Mouse (Mus musculus) heart, embryonic 11.5 days (tissue): ENCODE results near the gene Akt1. TPM values are rescaled to one million over a fixed set of nuclear protein-coding genes. Genes with fewer than 3 reads are reported as not detected.

Experiments used
- ATAC-seq: fragments of 200-750 bp; cut with Nextera tagmentation; replicated peaks from 2 replicates; pipeline ENCODE4 v1.8.0; 2017; ENCODE audit warnings: moderate library complexity; ENCODE audit not compliant: insufficient number of reproducible peaks, low FRiP score, low TSS enrichment
- H3K27ac ChIP-seq: fragments of 300-500 bp; sonication (generic); 2 replicates; pipeline ENCODE4 v1.5.1; 2014; ENCODE audit warnings: mild to moderate bottlenecking, low read depth, low read length
- H3K27me3 ChIP-seq: fragments of 300-500 bp; sonication (generic); 2 replicates; pipeline ENCODE4 v1.6.1; 2014; ENCODE audit warnings: mild to moderate bottlenecking, low read length, mixed read lengths; ENCODE audit not compliant: control insufficient read depth, insufficient read depth
- H3K36me3 ChIP-seq: fragments of 300-500 bp; sonication (generic); 2 replicates; pipeline ENCODE4 v1.6.1; 2014; ENCODE audit warnings: mild to moderate bottlenecking, low read length, moderate library complexity, mixed read lengths; ENCODE audit not compliant: control insufficient read depth, insufficient read depth
- H3K4me1 ChIP-seq: fragments of 300-500 bp; sonication (generic); 2 replicates; pipeline ENCODE4 v1.6.1; 2014; ENCODE audit warnings: low read length; ENCODE audit not compliant: control insufficient read depth, insufficient read depth
- H3K4me2 ChIP-seq: fragments of 300-500 bp; sonication (generic); 2 replicates; pipeline ENCODE4 v1.6.1; 2014; ENCODE audit warnings: mild to moderate bottlenecking, moderate library complexity
- H3K4me3 ChIP-seq: fragments of 300-500 bp; sonication (generic); 2 replicates; pipeline ENCODE4 v1.5.1; 2014; ENCODE audit warnings: low read depth, low read length
- H3K9ac ChIP-seq: fragments of 300-500 bp; sonication (generic); 2 replicates; pipeline ENCODE4 v1.6.1; 2014; ENCODE audit warnings: mild to moderate bottlenecking, low read depth, low read length, moderate library complexity
- H3K9me3 ChIP-seq: fragments of 300-500 bp; sonication (generic); replicated peaks from 2 replicates; pipeline ENCODE4 v1.6.1; 2016; ENCODE audit warnings: low read length; ENCODE audit not compliant: control insufficient read depth
- WGBS: fragments of 180-500 bp; shearing (Covaris S2); extraction: QIAGEN DNeasy Blood & Tissue Kit; methylation state at CpG from one replicate; pipeline ENCODE4 v1.1.7; 2014; ENCODE audit not compliant: insufficient replicate concordance; 5-methylcytosine and 5-hydroxymethylcytosine counted together
- polyA plus RNA-seq: library from polyadenylated mRNA; unstranded; fragments of >200 nt; fragmentation: Nextera tagmentation; extraction: Ambion mirVana; gene quantifications from 2 replicates; pipeline ENCODE4 v1.2.1, GENCODE M21; 2014

Akt1 gene
- polyA plus RNA-seq, 1 experiment from 2014 or later, result 94.2 TPM

DNA sequence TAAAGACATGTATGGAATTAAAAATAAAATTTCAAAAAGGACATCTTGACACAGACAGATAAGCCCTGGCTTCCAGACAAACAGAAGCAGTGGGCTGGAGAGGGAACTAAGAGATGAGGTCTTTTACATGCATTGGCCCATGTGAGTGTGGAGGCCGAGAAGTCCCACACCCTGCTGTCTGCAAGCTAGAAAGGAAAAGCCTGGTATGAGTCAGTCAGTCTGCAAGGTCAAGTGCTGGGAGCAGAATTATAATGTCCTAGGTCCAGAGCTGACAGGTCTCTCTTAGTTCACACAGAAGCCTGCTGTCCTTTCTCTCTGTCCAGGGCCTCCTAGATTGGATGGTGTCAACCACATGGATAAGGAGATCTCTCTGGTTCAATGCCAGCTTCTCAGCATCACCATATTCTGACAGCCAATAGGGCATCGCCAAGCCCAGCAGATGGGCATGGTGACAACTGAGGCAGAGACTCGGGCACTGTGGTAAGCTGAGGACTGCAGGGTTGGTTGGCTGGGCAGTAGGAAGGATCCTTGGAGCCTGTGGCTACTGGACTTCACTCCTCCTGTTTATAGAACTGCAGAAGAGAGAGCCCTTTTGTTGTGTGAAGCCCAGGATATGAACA, 22.2 kb upstream of the Akt1 start:
- peaks cover 13% of the 10 kb centered on the region for H3K4me1 ChIP-seq
- 68% methylated on average over 3 of the region's 3 CpGs for WGBS
- no peak overlapping the region for H3K27ac ChIP-seq
- ATAC-seq, result no peak
- no peaks in the 10 kb centered on the region for H3K9me3 ChIP-seq
- peaks cover 27% of the 10 kb centered on the region for H3K27me3 ChIP-seq
- H3K4me2 ChIP-seq, result no peak overlapping the region
- H3K36me3 ChIP-seq, result no peaks in the 10 kb centered on the region
- H3K9ac ChIP-seq, result no peak overlapping the region
- no peak overlapping the region for H3K4me3 ChIP-seq

DNA sequence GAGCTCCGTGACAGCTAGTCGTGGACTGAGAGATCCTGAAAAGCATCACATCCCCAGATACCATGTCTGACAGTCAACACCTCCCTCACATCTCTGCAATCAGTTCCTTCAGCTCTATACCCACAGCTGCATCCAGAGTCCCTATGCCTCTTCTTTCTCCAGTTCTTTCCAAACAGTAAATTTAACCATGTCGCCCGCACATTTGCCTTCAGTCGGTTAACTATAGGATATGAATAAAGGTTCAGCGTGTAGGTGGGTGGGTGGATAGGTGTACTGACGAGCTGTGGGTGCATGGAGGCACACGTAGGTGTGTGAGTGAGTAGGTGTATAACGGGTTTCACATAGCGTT, 19.4 kb upstream of the Akt1 start:
- Histone ChIP-seq H3K27me3 (peaks cover under 1% of the 10 kb centered on the region), H3K9me3 (no peaks in the 10 kb centered on the region), H3K36me3 (no peaks in the 10 kb centered on the region), H3K4me2 (peak overlapping the region; percentile 88), H3K27ac (0 out of 2 replicates have a peak overlapping the region, but pooled peaks have one; percentile 67), H3K4me3 (peak overlapping the region; percentile 76), H3K9ac (peak overlapping the region; percentile 96), H3K4me1 (peaks cover 10% of the 10 kb centered on the region)
- no peak for ATAC-seq
- WGBS, result 75% methylated on average over 10 of the region's 10 CpGs

DNA sequence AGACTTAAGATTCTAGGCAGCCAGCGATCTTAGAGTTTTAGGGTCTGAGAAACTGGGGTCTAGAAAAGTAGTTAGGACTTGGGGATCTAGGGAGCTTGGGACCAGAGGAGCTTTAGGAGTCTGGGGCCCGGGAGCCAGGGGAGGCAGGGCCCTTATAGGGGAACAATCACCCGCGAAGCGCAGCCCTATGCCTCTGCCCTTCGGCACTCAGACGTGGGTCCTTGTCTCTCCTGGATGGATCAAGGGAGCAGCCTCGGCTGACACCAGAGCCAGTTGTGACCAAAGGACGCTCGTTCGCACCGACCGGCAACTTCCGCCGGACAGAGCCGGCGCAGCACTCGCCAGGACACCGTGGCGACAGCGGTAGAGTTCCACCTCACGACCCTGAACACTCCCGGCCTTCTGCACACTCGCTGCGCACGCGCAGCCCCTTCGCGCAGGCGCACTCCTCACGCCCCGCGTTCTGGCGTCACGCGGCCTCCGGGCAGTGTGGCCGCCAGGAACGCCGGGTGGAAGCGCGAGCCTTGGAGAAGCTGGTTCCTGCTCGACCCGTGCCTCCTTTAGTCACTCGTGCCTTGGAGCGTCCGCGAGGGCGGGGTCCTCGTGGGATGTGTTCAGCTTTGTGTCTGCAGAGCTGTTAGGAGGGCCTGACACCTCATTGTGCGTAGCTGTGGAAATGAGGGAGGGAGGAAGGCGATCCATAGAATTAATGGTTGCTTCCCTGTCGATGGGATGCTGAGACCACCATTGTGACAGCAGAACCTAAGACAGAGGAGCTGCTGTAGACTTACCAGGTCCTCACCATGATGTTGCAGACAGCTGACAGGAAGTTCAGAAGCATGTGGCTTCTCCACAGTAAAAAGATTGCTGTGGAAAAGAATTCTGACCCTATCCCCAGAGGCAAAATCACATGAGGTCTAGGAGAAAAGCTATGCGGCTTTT, 18.8 kb upstream of the Akt1 start:
- H3K4me3 ChIP-seq, result peak overlapping the region; percentile 76
- peak overlapping the region; percentile 88 for H3K4me2 ChIP-seq
- peaks cover 10% of the 10 kb centered on the region for H3K4me1 ChIP-seq
- ATAC-seq, result peak; percentile 92
- peak overlapping the region; percentile 67 for H3K27ac ChIP-seq
- no peaks in the 10 kb centered on the region; the same call in 1 of the 2 replicates for H3K27me3 ChIP-seq
- H3K36me3 ChIP-seq, result no peaks in the 10 kb centered on the region
- no peaks in the 10 kb centered on the region for H3K9me3 ChIP-seq
- peak overlapping the region; percentile 96 for H3K9ac ChIP-seq
- 4% methylated on average over 54 of the region's 54 CpGs for WGBS

DNA sequence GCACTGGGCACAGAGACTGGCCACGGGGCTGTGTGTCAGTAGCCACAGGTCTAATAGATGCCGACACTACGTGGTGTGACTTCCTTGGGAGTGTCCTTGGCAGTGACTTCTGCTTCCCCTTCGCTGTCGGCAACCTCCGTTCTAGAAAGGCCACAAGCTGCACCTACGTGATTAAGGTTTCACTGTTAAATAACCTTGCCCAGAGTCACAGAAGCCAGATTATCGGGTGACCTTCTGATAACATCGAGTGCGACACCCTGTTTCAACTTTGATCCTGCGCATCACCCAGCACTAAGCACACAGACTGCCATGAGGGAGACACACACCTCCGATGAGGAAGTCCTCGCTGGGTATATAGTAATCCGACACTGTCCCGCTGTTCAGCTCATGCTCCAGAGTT, 13.8 kb upstream of the Akt1 start:
- H3K27me3 ChIP-seq, result peaks cover 6% of the 10 kb centered on the region; the same call in 1 of the 2 replicates
- H3K36me3 ChIP-seq, result no peaks in the 10 kb centered on the region
- H3K9ac ChIP-seq, result no peak overlapping the region
- no peaks in the 10 kb centered on the region; the same call in 1 of the 2 replicates for H3K9me3 ChIP-seq
- no peak overlapping the region for H3K4me2 ChIP-seq
- no peak overlapping the region for H3K4me3 ChIP-seq
- H3K4me1 ChIP-seq, result peaks cover 5% of the 10 kb centered on the region
- H3K27ac ChIP-seq, result no peak overlapping the region
- WGBS, result 52% methylated on average over 15 of the region's 15 CpGs
- no peak for ATAC-seq

DNA sequence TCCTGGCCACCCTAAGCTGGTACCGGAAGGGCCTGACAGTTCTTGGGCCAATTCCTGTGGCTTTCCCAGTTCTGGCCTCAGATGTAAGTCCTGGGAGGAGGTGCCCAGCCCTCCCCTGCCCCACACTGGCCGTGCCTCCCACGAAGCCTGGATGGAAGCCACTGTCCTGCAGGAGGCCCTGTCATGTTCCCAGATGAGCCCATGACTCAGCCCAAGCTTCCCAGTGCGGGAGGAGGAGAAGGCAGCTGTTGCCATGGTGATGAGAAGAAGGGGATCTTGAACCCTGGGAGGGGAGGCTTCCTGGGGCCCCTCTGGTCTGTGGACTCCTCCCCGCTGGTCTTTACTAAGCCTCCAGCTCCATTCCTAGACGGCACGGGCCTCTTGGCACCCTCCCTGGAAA, 8.7 kb upstream of the Akt1 start:
- 52% methylated on average over 7 of the region's 7 CpGs for WGBS
- H3K4me3 ChIP-seq, result no peak overlapping the region
- no peak for ATAC-seq
- no peak overlapping the region for H3K9ac ChIP-seq
- peaks cover 6% of the 10 kb centered on the region; the same call in 1 of the 2 replicates for H3K4me1 ChIP-seq
- H3K27ac ChIP-seq, result no peak overlapping the region
- H3K4me2 ChIP-seq, result no peak overlapping the region
- peaks cover 44% of the 10 kb centered on the region for H3K27me3 ChIP-seq
- no peaks in the 10 kb centered on the region; the same call in 1 of the 2 replicates for H3K9me3 ChIP-seq
- H3K36me3 ChIP-seq, result peaks cover 4% of the 10 kb centered on the region; the same call in 1 of the 2 replicates

DNA sequence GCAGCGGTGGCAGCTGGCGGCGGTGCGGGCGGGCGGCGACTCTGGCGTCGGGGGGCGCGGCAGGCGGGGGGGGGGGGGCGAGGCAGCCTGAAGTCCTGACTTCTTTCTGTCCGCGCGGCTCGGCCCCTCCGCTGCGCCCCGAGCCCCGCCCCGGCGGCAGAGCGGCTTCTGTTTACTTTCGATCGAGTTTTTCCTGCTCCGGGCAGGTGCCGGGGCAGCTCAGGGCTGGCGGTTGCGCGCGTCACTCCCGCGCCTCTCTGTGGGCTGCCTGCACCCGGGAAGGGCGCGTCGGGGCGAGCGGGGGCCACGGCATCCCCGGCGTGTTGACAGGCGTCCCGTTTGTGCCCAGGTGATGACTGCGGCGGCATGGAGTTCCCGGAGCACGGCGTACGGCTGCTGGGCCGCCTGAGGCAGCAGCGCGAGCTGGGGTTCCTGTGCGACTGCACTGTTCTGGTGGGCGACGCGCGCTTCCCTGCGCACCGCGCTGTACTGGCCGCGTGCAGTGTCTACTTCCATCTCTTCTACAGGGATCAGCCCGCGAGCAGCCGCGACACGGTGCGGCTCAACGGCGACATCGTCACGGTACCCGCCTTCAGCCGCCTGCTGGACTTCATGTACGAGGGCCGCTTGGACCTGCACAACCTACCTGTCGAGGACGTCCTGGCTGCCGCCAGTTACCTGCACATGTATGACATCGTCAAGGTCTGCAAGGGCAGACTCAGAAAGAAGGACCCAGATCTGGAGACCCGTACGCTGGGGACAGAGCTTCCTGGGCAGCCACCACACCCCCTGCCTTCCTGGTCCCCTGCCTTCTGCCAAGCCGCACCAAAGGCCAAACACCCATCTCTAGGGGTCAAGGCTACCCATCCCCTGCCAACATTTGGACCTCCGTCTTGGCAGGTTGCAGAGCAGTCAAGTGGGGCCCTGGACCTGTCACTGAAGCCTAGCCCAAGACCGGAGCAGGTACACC, 4.6 kb upstream of the Akt1 start:
- Histone ChIP-seq H3K9me3 (no peaks in the 10 kb centered on the region), H3K4me2 (peak overlapping the region; percentile 100), H3K4me3 (peak overlapping the region; percentile 73), H3K36me3 (peaks cover 4% of the 10 kb centered on the region; the same call in 1 of the 2 replicates), H3K4me1 (peaks cover 23% of the 10 kb centered on the region), H3K27me3 (peaks cover 44% of the 10 kb centered on the region), H3K9ac (peak overlapping the region; percentile 79), H3K27ac (peak overlapping the region; percentile 50; the same call in 1 of the 2 replicates)
- WGBS, result 4% methylated on average over 61 of the region's 87 CpGs
- peak; percentile 13; the same call in 1 of the 2 replicates for ATAC-seq

DNA sequence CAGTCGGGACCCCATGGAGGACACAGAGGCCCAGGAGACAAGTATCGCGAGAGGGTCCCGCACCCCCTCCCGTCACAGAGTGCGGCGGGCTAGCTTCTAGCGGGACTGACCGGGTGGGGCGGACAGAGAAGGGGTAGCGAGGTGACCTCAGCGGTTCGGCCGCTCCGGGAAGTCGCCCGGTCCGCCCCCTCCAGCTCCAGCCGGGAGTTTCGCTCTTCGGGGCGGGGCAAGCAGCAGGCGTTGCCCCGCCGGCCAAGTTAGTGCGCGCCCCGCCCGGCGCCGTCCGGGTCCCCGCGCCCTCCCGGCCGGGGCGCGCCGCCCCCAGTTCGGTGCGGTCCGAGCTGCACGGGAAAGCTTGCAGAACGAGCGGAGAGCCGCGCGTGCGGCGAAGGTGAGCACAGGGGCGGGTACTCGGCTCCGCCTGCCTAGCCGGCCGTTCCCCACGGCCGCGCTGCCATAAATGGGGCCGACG, 3.9 kb upstream of the Akt1 start, which contains the start of gene Zbtb42:
TSS of gene Zbtb42 (plus strand) at position 274 of the 472 bp plus-strand sequence.
- under 1% methylated on average over 59 of the region's 60 CpGs for WGBS
- ATAC-seq, result peak; percentile 21; the same call in 1 of the 2 replicates

More for the DNA sequence above, 3.9 kb upstream of the Akt1 start, which contains the start of gene Zbtb42:
- Histone ChIP-seq H3K9ac (peak within 1 kb of the TSS; percentile 79), H3K4me3 (peak within 1 kb of the TSS; percentile 73), H3K27me3 (peaks cover 44% of the 10 kb centered on the region), H3K9me3 (no peaks in the 10 kb centered on the region), H3K36me3 (peaks cover 4% of the 10 kb centered on the region; the same call in 1 of the 2 replicates), H3K4me1 (peaks cover 23% of the 10 kb centered on the region), H3K27ac (peak within 1 kb of the TSS; percentile 50; the same call in 1 of the 2 replicates), H3K4me2 (peak within 1 kb of the TSS; percentile 100)
